Mouse (Mus musculus): ENCODE measurements around the gene Dnajb1. TPM values are rescaled to one million over a fixed set of nuclear protein-coding genes. Genes with fewer than 3 reads are reported as not detected.

Dnajb1 gene
- polyA plus RNA-seq, 1 experiment from 2014 or later: 75.9 TPM

- Histone ChIP-seq H3K9me3 (ENCODE audit: control insufficient read depth, low read length) (no peaks in the 10 kb centered on the region), H3K27ac (ENCODE audit: low read depth, low read length) (0 out of 2 replicates have a peak overlapping the region, but pooled peaks have one; percentile 4), H3K36me3 (ENCODE audit: control insufficient read depth, insufficient read depth, low read length) (0 out of 2 replicates have a peak, but pooled peaks cover under 1% of the 10 kb centered on the region), H3K4me1 (replicated peaks; ENCODE audit: control insufficient read depth, insufficient read depth, low read length) (peaks cover 27% of the 10 kb centered on the region), H3K4me3 (ENCODE audit: low read depth, low read length) (peak overlapping the region; percentile 7; the same call in 1 of the 2 replicates), H3K4me2 (peak overlapping the region; percentile 48), H3K9ac (ENCODE audit: low read depth, low read length) (no peak overlapping the region; the same call in 1 of the 2 replicates), H3K27me3 (replicated peaks; ENCODE audit: control insufficient read depth, insufficient read depth, low read length) (no peaks in the 10 kb centered on the region)
- WGBS: 31% methylated on average over 22 of the region's 22 CpGs
- ATAC-seq (replicated peaks; ENCODE audit: low FRiP score): no peak
- no peak for DNase-seq (ENCODE audit: low spot score)
These were observed 53.1 kb downstream of the Dnajb1 start for GRCm38 (mm10) chr8:83660995-83661680.

Other genes starting within 250 kb of the Dnajb1 start
- gene Clgn, start 218.3 kb upstream of the Dnajb1 start, polyA plus RNA-seq (2014; fragmentation: Nextera tagmentation; extraction: Ambion mirVana): 0.62 and 0.87 TPM in 2 replicates
- 83.3 and 91.0 TPM in 2 replicates for gene Scoc, start 149.8 kb upstream of the Dnajb1 start, polyA plus RNA-seq (2014; fragmentation: Nextera tagmentation; extraction: Ambion mirVana)
- not detected in 2 replicates for gene Olfr370, start 72.4 kb upstream of the Dnajb1 start, polyA plus RNA-seq (2014; fragmentation: Nextera tagmentation; extraction: Ambion mirVana)
- gene Ndufb7, start 41.5 kb upstream of the Dnajb1 start, polyA plus RNA-seq (2014; fragmentation: Nextera tagmentation; extraction: Ambion mirVana): 321 and 354 TPM in 2 replicates
- 468 and 475 TPM in 2 replicates for gene Tecr, start 222 bp upstream of the Dnajb1 start, polyA plus RNA-seq (2014; fragmentation: Nextera tagmentation; extraction: Ambion mirVana)
- gene Gipc1, start 44.5 kb downstream of the Dnajb1 start, polyA plus RNA-seq (2014; fragmentation: Nextera tagmentation; extraction: Ambion mirVana): 113 and 114 TPM in 2 replicates
- gene Ptger1, start 58.5 kb downstream of the Dnajb1 start, polyA plus RNA-seq (2014; fragmentation: Nextera tagmentation; extraction: Ambion mirVana): 0.49 and 0.53 TPM in 2 replicates
- gene Pkn1, start 91.0 kb downstream of the Dnajb1 start, polyA plus RNA-seq (2014; fragmentation: Nextera tagmentation; extraction: Ambion mirVana): 23.3 and 24.3 TPM in 2 replicates
- gene Ddx39, start 107.0 kb downstream of the Dnajb1 start, polyA plus RNA-seq (2014; fragmentation: Nextera tagmentation; extraction: Ambion mirVana): 375 and 420 TPM in 2 replicates
- 16.8 and 17.2 TPM in 2 replicates for gene Adgre5, start 133.1 kb downstream of the Dnajb1 start, polyA plus RNA-seq (2014; fragmentation: Nextera tagmentation; extraction: Ambion mirVana)